Comparison of ENCODE assay signal across 20 mouse cellular contexts in genomic region chr7:3204628-3205027, GRCm38 (mm10). TPM values are rescaled to one million over a fixed set of nuclear protein-coding genes. Genes with fewer than 3 reads are reported as not detected.
"Had no signal": no experiment of that assay in that cellular context is flagged by ENCODE, and none has a peak within 500 bp of the region (broad histone marks: within the 10 kb centered on the region; RNA-seq: fewer than 3 reads in every experiment).

No protein-coding gene starts in this region.

- H3K27me3 ChIP-seq: liver, embryonic 13.5 days had no signal

- DNase-seq: kidney, adult 2 months; kidney, postnatal 10 days; kidney, postnatal 36 days; liver, embryonic 13.5 days; lung, adult 2 months; lung, postnatal 14 days; lung, postnatal 4 days; midbrain, embryonic 14.5 days; right cerebral cortex, postnatal 14 days; right cerebral cortex, postnatal 4 days; thymus, postnatal 25 days had no signal

- H3K9ac ChIP-seq: liver, embryonic 13.5 days had no signal

- H3K36me3 ChIP-seq: liver, embryonic 13.5 days had no signal

- H3K27ac ChIP-seq: liver, embryonic 13.5 days; stomach, postnatal 0 days had no signal

- ATAC-seq: intestine, postnatal 0 days had no signal

- H3K9me3 ChIP-seq: liver, embryonic 13.5 days had no signal

- H3K4me3 ChIP-seq: liver, embryonic 13.5 days had no signal

RNA-seq across cellular contexts. Expression of gene AU018091, which starts 35.6 kb away (rescaled TPM):
- total RNA-seq: layer of hippocampus, postnatal 14 days; left cerebral cortex, adult 18-20 months; left cerebral cortex, postnatal 10 days; left cerebral cortex, postnatal 36 days; liver, adult 2 months; megakaryocyte, adult 5-6 weeks; midbrain, postnatal 0 days had no signal

RNA-seq across cellular contexts. Expression of gene Nlrp12, which starts 44.9 kb away (rescaled TPM):
- total RNA-seq: left cerebral cortex, adult 18-20 months; left cerebral cortex, postnatal 36 days had no signal
